Mouse (Mus musculus) CH12.LX (cell line): ENCODE data around the gene Tcaf2. TPM values are rescaled to one million over a fixed set of nuclear protein-coding genes. Genes with fewer than 3 reads are reported as not detected.
A peak's percentile ranks its signal among the peaks of the same experiment; 100 is the strongest.

Experiments
- DNase-seq: peaks from one replicate; pipeline ENCODE4 v3.0.0-alpha.2; 2013; ENCODE audit errors: extremely low read depth
- H3K27ac ChIP-seq: 2 replicates; pipeline ENCODE4 v1.5.1; 2012; ENCODE audit warnings: low read depth, mild to moderate bottlenecking, control low read depth, moderate library complexity; ENCODE audit not compliant: insufficient read depth
- H3K27me3 ChIP-seq: replicated peaks from 2 replicates; pipeline ENCODE3; 2012; ENCODE audit warnings: inconsistent platforms
- H3K36me3 ChIP-seq, 2 experiments: replicated peaks in 1 of 2; 2 replicates each; pipeline versions ENCODE3 to v1.6.1; 2012; ENCODE audit warnings: inconsistent platforms in 1 of 2, low read length in 1 of 2, mild to moderate bottlenecking in 1 of 2, mixed read lengths in 1 of 2, moderate library complexity in 1 of 2; ENCODE audit not compliant: control insufficient read depth in 1 of 2, insufficient read depth in 1 of 2
- H3K4me1 ChIP-seq, 2 experiments: 2 replicates each; pipeline ENCODE4 v1.6.1; 2012; ENCODE audit warnings: inconsistent platforms in 1 of 2, moderate library complexity in 1 of 2; ENCODE audit not compliant: insufficient read depth in 2 of 2, control insufficient read depth in 1 of 2
- H3K4me2 ChIP-seq: 2 replicates; pipeline ENCODE4 v1.6.1; 2012; ENCODE audit warnings: low read depth, mild to moderate bottlenecking, control low read depth; ENCODE audit not compliant: poor library complexity, insufficient read depth, severe bottlenecking
- H3K4me3 ChIP-seq, 3 experiments: fragments of 150-350 bp in 1 of 3; sonication (generic) in 1 of 3; replicated peaks in 1 of 3; 2 replicates each; pipeline versions ENCODE3 to v1.5.1; 2011 to 2012; ENCODE audit warnings: low read depth in 2 of 3, low read length in 2 of 3, mild to moderate bottlenecking in 2 of 3, moderate library complexity in 2 of 3, control low read depth in 1 of 3, improper control_type of control experiment in 1 of 3, inconsistent platforms in 1 of 3, mixed read lengths in 1 of 3; ENCODE audit not compliant: poor library complexity in 1 of 3
- H3K79me2 ChIP-seq: replicated peaks from 2 replicates; pipeline ENCODE4 v1.6.1; 2012; ENCODE audit warnings: mild to moderate bottlenecking, moderate library complexity; ENCODE audit not compliant: control insufficient read depth, poor library complexity, insufficient read depth, severe bottlenecking; ENCODE audit errors: extremely low read depth
- H3K9ac ChIP-seq: 2 replicates; pipeline ENCODE4 v1.6.1; 2012; ENCODE audit warnings: low read depth, mild to moderate bottlenecking, control low read depth, moderate library complexity; ENCODE audit not compliant: insufficient read depth
- H3K9me3 ChIP-seq: replicated peaks from 2 replicates; pipeline ENCODE3; 2012; ENCODE audit warnings: low read length, inconsistent platforms, mixed read lengths
- CHD1 ChIP-seq: IDR thresholded peaks from 2 replicates; pipeline ENCODE4 v1.6.1; 2012; ENCODE audit warnings: low read depth, low read length, improper control_type of control experiment, inconsistent platforms
- CHD2 ChIP-seq: IDR thresholded peaks from 2 replicates; pipeline ENCODE4 v1.6.1; 2011; ENCODE audit warnings: low read length, improper control_type of control experiment
- CTCF ChIP-seq, 2 experiments: IDR thresholded peaks in 1 of 2; conservative IDR thresholded peaks in 1 of 2; 2 replicates each; pipeline ENCODE4 v1.5.1; 2011 to 2012; ENCODE audit warnings: low read depth in 2 of 2, low read length in 2 of 2, improper control_type of control experiment in 1 of 2, inconsistent platforms in 1 of 2, mild to moderate bottlenecking in 1 of 2, moderate library complexity in 1 of 2
- ELF1 ChIP-seq: IDR thresholded peaks from 2 replicates; pipeline ENCODE4 v1.6.1; 2014; ENCODE audit warnings: low read depth, mild to moderate bottlenecking, inconsistent platforms, low read length, improper control_type of control experiment
- EP300 ChIP-seq: IDR thresholded peaks from 2 replicates; pipeline ENCODE4 v1.6.1; 2011; ENCODE audit warnings: low read length, improper control_type of control experiment
- GABPA ChIP-seq: IDR thresholded peaks from 2 replicates; pipeline ENCODE4 v1.6.1; 2012; ENCODE audit warnings: low read depth, low read length, improper control_type of control experiment, inconsistent platforms; ENCODE audit not compliant: insufficient replicate concordance
- HCFC1 ChIP-seq: IDR thresholded peaks from 2 replicates; pipeline ENCODE4 v1.6.1; 2012; ENCODE audit warnings: low read depth, mild to moderate bottlenecking, inconsistent platforms, low read length, improper control_type of control experiment
- IRF4 ChIP-seq: IDR thresholded peaks from 2 replicates; pipeline ENCODE4 v1.6.1; 2014; ENCODE audit warnings: low read depth, mild to moderate bottlenecking, inconsistent platforms, low read length, improper control_type of control experiment
- JUN ChIP-seq: IDR thresholded peaks from 2 replicates; pipeline ENCODE4 v1.6.1; 2011; ENCODE audit warnings: low read depth, mild to moderate bottlenecking, low read length, improper control_type of control experiment, moderate library complexity; ENCODE audit not compliant: insufficient read depth
- JUND ChIP-seq: conservative IDR thresholded peaks from 2 replicates; pipeline ENCODE4 v1.6.1; 2011; ENCODE audit warnings: low read depth, low read length, improper control_type of control experiment
- MAFK ChIP-seq: IDR thresholded peaks from 2 replicates; pipeline ENCODE4 v1.6.1; 2011; ENCODE audit warnings: low read length, improper control_type of control experiment; ENCODE audit not compliant: insufficient replicate concordance
- MAZ ChIP-seq: IDR thresholded peaks from 2 replicates; pipeline ENCODE4 v1.6.1; 2012; ENCODE audit warnings: low read depth, mild to moderate bottlenecking, inconsistent platforms, low read length, improper control_type of control experiment, moderate library complexity
- MXI1 ChIP-seq: IDR thresholded peaks from 2 replicates; pipeline ENCODE4 v1.6.1; 2011; ENCODE audit warnings: mild to moderate bottlenecking, low read depth, low read length, improper control_type of control experiment
- MYC ChIP-seq: IDR thresholded peaks from 2 replicates; pipeline ENCODE4 v1.6.1; 2011; ENCODE audit warnings: low read depth, mild to moderate bottlenecking, improper control_type of control experiment, low read length
- NELFE ChIP-seq: IDR thresholded peaks from 2 replicates; pipeline ENCODE4 v1.6.1; 2011; ENCODE audit warnings: low read depth, low read length, improper control_type of control experiment
- PAX5 ChIP-seq: IDR thresholded peaks from 2 replicates; pipeline ENCODE4 v1.6.1; 2012; ENCODE audit warnings: low read length, inconsistent platforms, mixed read lengths
- POLR2A ChIP-seq: IDR thresholded peaks from 2 replicates; pipeline ENCODE4 v1.6.1; 2011; ENCODE audit warnings: low read depth, mild to moderate bottlenecking, improper control_type of control experiment, low read length
- POLR2AphosphoS2 ChIP-seq: IDR thresholded peaks from 2 replicates; pipeline ENCODE4 v1.6.1; 2011; ENCODE audit warnings: low read depth, low read length, improper control_type of control experiment
- RAD21 ChIP-seq: IDR thresholded peaks from 2 replicates; pipeline ENCODE4 v1.6.1; 2011; ENCODE audit warnings: low read depth, mild to moderate bottlenecking, low read length, improper control_type of control experiment, moderate library complexity
- TBP ChIP-seq: conservative IDR thresholded peaks from 2 replicates; pipeline ENCODE4 v1.6.1; 2011; ENCODE audit warnings: low read depth, low read length, improper control_type of control experiment
- UBTF ChIP-seq: IDR thresholded peaks from 2 replicates; pipeline ENCODE4 v1.6.1; 2012; ENCODE audit warnings: low read depth, mild to moderate bottlenecking, inconsistent platforms, low read length, improper control_type of control experiment, moderate library complexity
- ZC3H11A ChIP-seq: IDR thresholded peaks from 2 replicates; pipeline ENCODE4 v1.6.1; 2012; ENCODE audit warnings: low read depth, mild to moderate bottlenecking, inconsistent platforms, low read length, improper control_type of control experiment
- ZKSCAN1 ChIP-seq: IDR thresholded peaks from 2 replicates; pipeline ENCODE4 v1.6.1; 2012; ENCODE audit warnings: low read depth, inconsistent platforms, low read length, improper control_type of control experiment, borderline replicate concordance
- ZMIZ1 ChIP-seq: IDR thresholded peaks from 2 replicates; pipeline ENCODE4 v1.6.1; 2012; ENCODE audit warnings: low read depth, mild to moderate bottlenecking, inconsistent platforms, low read length, improper control_type of control experiment
- ZNF384 ChIP-seq: IDR thresholded peaks from 2 replicates; pipeline ENCODE4 v1.6.1; 2012; ENCODE audit warnings: low read depth, low read length, improper control_type of control experiment, inconsistent platforms
- dilution Hi-C: fragments of 300-500 bp; cut with MboI; formaldehyde crosslinking; loops from 2 replicates; pipeline ENCODE4 v1.14.3; 2020; ENCODE audit warnings: low sequenced_read_pairs; ENCODE audit not compliant: extremely low pct_unique_long_range_greater_than_20kb, extremely low pct_ligation_motif_present
- in situ Hi-C: fragments of 300-500 bp; cut with MboI; formaldehyde crosslinking; loops from 3 replicates; pipeline ENCODE4 v1.14.3; 2019; ENCODE audit warnings: low sequenced_read_pairs, low pct_ligation_motif_present, low pct_unique_long_range_greater_than_20kb, mixed read lengths
- polyA plus RNA-seq: library from polyadenylated mRNA; unstranded; fragments of >175 nt; gene quantifications from 2 replicates; pipeline ENCODE4 v1.2.1, GENCODE M21; 2012; ENCODE audit warnings: low read depth; ENCODE audit not compliant: insufficient read length
- total RNA-seq, 2 experiments: library from RNA; depleted of rRNA; stranded (reverse); fragments of 300-350 nt in 1 of 2; fragments of >200 nt in 1 of 2; gene quantifications; 2 replicates each; pipeline ENCODE4 v1.2.3; 2012 to 2014

Gene Tcaf2
- total and polyA plus RNA-seq, 3 experiments: not detected

GRCm38 (mm10) chr6:42661739-42662138, 16.7 kb upstream of the Tcaf2 start:
- H3K27ac ChIP-seq: no peak overlapping the region
- dilution Hi-C loops: no loop called here

GRCm38 (mm10) chr6:42634393-42634792, 10.7 kb downstream of the Tcaf2 start:
- H3K4me3 ChIP-seq: no peak overlapping the region

More at GRCm38 (mm10) chr6:42661739-42662138, 16.7 kb upstream of the Tcaf2 start:
- H3K27me3 ChIP-seq: no peaks in the 10 kb centered on the region
- H3K79me2 ChIP-seq: no peaks in the 10 kb centered on the region
- no peak overlapping the region for H3K9ac ChIP-seq
- H3K4me3 ChIP-seq: no peak overlapping the region
- no peaks in the 10 kb centered on the region for H3K4me1 ChIP-seq
- H3K4me2 ChIP-seq: no peak overlapping the region
- TF ChIP-seq NELFE (no peak), MYC (no peak), ELF1 (no peak), TBP (no peak), UBTF (no peak), IRF4 (no peak), JUND (no peak), ZKSCAN1 (no peak), POLR2AphosphoS2 (no peak), ZC3H11A (no peak), POLR2A (no peak), HCFC1 (no peak), CTCF (conservative IDR thresholded peaks at IDR 0.05 in 1 of 2, IDR thresholded peaks at IDR 0.05 in 1 of 2; ENCODE audit: low read depth in 2 of 2, low read length in 2 of 2) (no peak)
- no peaks in the 10 kb centered on the region for H3K36me3 ChIP-seq
- in situ Hi-C loops: no loop called here
- no peaks in the 10 kb centered on the region for H3K9me3 ChIP-seq
- DNase-seq: no peak

More at GRCm38 (mm10) chr6:42634393-42634792, 10.7 kb downstream of the Tcaf2 start:
- dilution Hi-C loops (no loop called here), in situ Hi-C loops (no loop called here)
- H3K9me3 ChIP-seq: no peaks in the 10 kb centered on the region
- no peak overlapping the region for H3K27ac ChIP-seq
- no peaks in the 10 kb centered on the region for H3K36me3 ChIP-seq
- peak; percentile 16 for DNase-seq
- no peak for TF ChIP-seq POLR2AphosphoS2
- no peak for TF ChIP-seq GABPA
- no peak for TF ChIP-seq ZNF384
- no peak for TF ChIP-seq POLR2A
- TF ChIP-seq UBTF: no peak
- no peak for TF ChIP-seq MXI1
- no peak for TF ChIP-seq IRF4
- no peak for TF ChIP-seq ZMIZ1
- no peak for TF ChIP-seq CTCF (conservative IDR thresholded peaks at IDR 0.05 in 1 of 2, IDR thresholded peaks at IDR 0.05 in 1 of 2; ENCODE audit: low read depth in 2 of 2, low read length in 2 of 2)
- no peak for TF ChIP-seq EP300
- no peak for TF ChIP-seq ELF1
- no peak for TF ChIP-seq JUN
- TF ChIP-seq CHD1: no peak
- TF ChIP-seq PAX5: no peak
- no peak for TF ChIP-seq MAZ
- no peak for TF ChIP-seq MAFK
- no peak for TF ChIP-seq CHD2
- TF ChIP-seq MYC: no peak
- TF ChIP-seq RAD21: no peak
- H3K4me2 ChIP-seq: no peak overlapping the region
- peaks cover 0 to 7% of the 10 kb centered on the region in 2 experiments; a peak in 2 of 4 replicates for H3K4me1 ChIP-seq
- H3K79me2 ChIP-seq: no peaks in the 10 kb centered on the region
- no peak overlapping the region for H3K9ac ChIP-seq
- no peaks in the 10 kb centered on the region for H3K27me3 ChIP-seq
